ENCODE assay signal across 8 mouse cellular contexts in the genomic region with DNA sequence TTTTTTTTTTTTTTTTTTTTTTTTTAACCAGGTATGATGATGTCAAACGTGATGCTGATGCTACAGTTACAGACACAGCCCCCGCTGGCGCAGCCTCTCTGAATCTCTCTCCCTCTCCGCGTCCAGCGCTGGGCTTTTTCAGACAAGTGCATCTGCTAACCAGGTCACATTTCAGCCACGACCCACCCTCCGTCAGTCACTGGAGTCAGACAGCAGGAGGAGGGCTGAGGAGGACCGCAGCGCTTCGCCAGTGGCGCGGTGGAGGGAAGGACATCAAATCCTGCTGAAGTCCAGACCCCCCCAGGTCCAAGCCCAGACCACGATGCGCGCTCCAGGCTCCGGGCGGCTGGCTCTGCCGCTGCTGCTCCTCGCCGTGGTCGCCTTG. TPM values are rescaled to one million over a fixed set of nuclear protein-coding genes. Genes with fewer than 3 reads are reported as not detected.
DNase-seq lines count a peak whose midpoint lies in the region; ATAC-seq and TF ChIP-seq lines count a peak whose summit lies in the region.

A gene (plus strand): TSS at position 74 of the 385 bp plus-strand sequence.

- no peaks in the 10 kb centered on the region for H3K9me3 ChIP-seq in embryonic facial prominence, embryonic 11.5 days (replicated peaks; ENCODE audit: control insufficient read depth, low read length)
- H3K9me3 ChIP-seq in heart, embryonic 11.5 days (replicated peaks; ENCODE audit: control insufficient read depth, low read length): no peaks in the 10 kb centered on the region
- no peaks in the 10 kb centered on the region for H3K9me3 ChIP-seq in lung, embryonic 14.5 days (ENCODE audit: low read depth, low read length)

- WGBS in embryonic facial prominence, embryonic 11.5 days: under 1% methylated on average over 22 of the region's 22 CpGs
- 2% methylated on average over 22 of the region's 22 CpGs for WGBS in heart, embryonic 11.5 days (ENCODE audit: insufficient replicate concordance)
- WGBS in lung, embryonic 14.5 days: under 1% methylated on average over 22 of the region's 22 CpGs

- peak within 1 kb of the TSS; percentile 64 for H3K9ac ChIP-seq in embryonic facial prominence, embryonic 11.5 days (replicated peaks; ENCODE audit: low read length)
- peak within 1 kb of the TSS; percentile 54 for H3K9ac ChIP-seq in heart, embryonic 11.5 days (ENCODE audit: low read depth, low read length)
- peak within 1 kb of the TSS; percentile 54 for H3K9ac ChIP-seq in lung, embryonic 14.5 days

- peak; percentile 14; the same call in 1 of the 2 replicates for TF ChIP-seq CTCF in lung, embryonic 14.5 days (IDR thresholded peaks at IDR 0.05; ENCODE audit: low read depth)

- H3K4me1 ChIP-seq in embryonic facial prominence, embryonic 11.5 days (ENCODE audit: control insufficient read depth, insufficient read depth, low read length): peaks cover 10% of the 10 kb centered on the region
- peaks cover 12% of the 10 kb centered on the region for H3K4me1 ChIP-seq in heart, embryonic 11.5 days (ENCODE audit: control insufficient read depth, insufficient read depth, low read length)
- 0 out of 2 replicates have a peak, but pooled peaks cover 5% of the 10 kb centered on the region for H3K4me1 ChIP-seq in lung, embryonic 14.5 days (ENCODE audit: insufficient read depth)

- peak within 1 kb of the TSS; percentile 52 for H3K4me3 ChIP-seq in embryonic facial prominence, embryonic 11.5 days (ENCODE audit: low read depth, low read length)
- peak within 1 kb of the TSS; percentile 56 for H3K4me3 ChIP-seq in heart, embryonic 11.5 days (ENCODE audit: low read depth, low read length)
- peak within 1 kb of the TSS; percentile 53 for H3K4me3 ChIP-seq in lung, embryonic 14.5 days (ENCODE audit: low read depth, low read length)

- peak; percentile 30; the same call in 1 of the 2 replicates for ATAC-seq in embryonic facial prominence, embryonic 11.5 days (replicated peaks; ENCODE audit: insufficient number of reproducible peaks, low FRiP score, low TSS enrichment, low read depth)
- no peak for ATAC-seq in heart, embryonic 11.5 days (replicated peaks; ENCODE audit: insufficient number of reproducible peaks, low FRiP score, low TSS enrichment)
- peak; percentile 29 for ATAC-seq in lung, embryonic 14.5 days (ENCODE audit: insufficient read depth)

- H3K4me2 ChIP-seq in embryonic facial prominence, embryonic 11.5 days (ENCODE audit: low read depth, low read length): peak within 1 kb of the TSS; percentile 98
- peak within 1 kb of the TSS; percentile 97 for H3K4me2 ChIP-seq in heart, embryonic 11.5 days
- H3K4me2 ChIP-seq in lung, embryonic 14.5 days: peak within 1 kb of the TSS; percentile 98

- peaks cover 35% of the 10 kb centered on the region for H3K27me3 ChIP-seq in embryonic facial prominence, embryonic 11.5 days (ENCODE audit: control insufficient read depth, insufficient read depth, low read length)
- H3K27me3 ChIP-seq in heart, embryonic 11.5 days (ENCODE audit: control insufficient read depth, insufficient read depth, low read length): peaks cover 75% of the 10 kb centered on the region
- peaks cover 49% of the 10 kb centered on the region for H3K27me3 ChIP-seq in lung, embryonic 14.5 days (ENCODE audit: insufficient read depth, low read length)

- 0 out of 2 replicates have a peak within 1 kb of the TSS, but pooled peaks have one; percentile 20 for H3K27ac ChIP-seq in embryonic facial prominence, embryonic 11.5 days (replicated peaks; ENCODE audit: low read depth, low read length)
- H3K27ac ChIP-seq in heart, embryonic 11.5 days (ENCODE audit: low read depth, low read length): no peak within 1 kb of the TSS
- H3K27ac ChIP-seq in lung, embryonic 14.5 days (ENCODE audit: low read depth): no peak within 1 kb of the TSS; the same call in 1 of the 2 replicates

- peak; percentile 63 for DNase-seq in CD4-positive helper T cell, adult 2 months (ENCODE audit: low read depth, low spot score)
- peak; percentile 60 to 77 for DNase-seq in adrenal gland, adult (ENCODE audit: inconsistent age in 2 of 2, low spot score in 1 of 2)
- peak; percentile 53 for DNase-seq in embryonic facial prominence, embryonic 11.5 days (ENCODE audit: low spot score)
- DNase-seq in layer of hippocampus, adult 8-10 months (ENCODE audit: low spot score in 2 of 2): peak; percentile 66
- peak; percentile 43 for DNase-seq in lung, embryonic 14.5 days
- DNase-seq in right cerebral cortex, postnatal 10 days (ENCODE audit: low spot score in 2 of 2): peak; percentile 87 to 91
- DNase-seq in natural killer cell, adult 2 months (ENCODE audit: low spot score in 2 of 2): no peak

- H3K36me3 ChIP-seq in embryonic facial prominence, embryonic 11.5 days (replicated peaks; ENCODE audit: control insufficient read depth, insufficient read depth, low read depth, low read length): no peaks in the 10 kb centered on the region
- no peaks in the 10 kb centered on the region for H3K36me3 ChIP-seq in heart, embryonic 11.5 days (ENCODE audit: control insufficient read depth, insufficient read depth, low read length)
- H3K36me3 ChIP-seq in lung, embryonic 14.5 days (ENCODE audit: insufficient read depth): no peaks in the 10 kb centered on the region

RNA-seq across cellular contexts. Expression of the gene that starts here (rescaled TPM):
- polyA plus RNA-seq in embryonic facial prominence, embryonic 11.5 days (2014; fragmentation: Nextera tagmentation; extraction: Ambion mirVana): 4.8 and 7.4 TPM in 2 replicates
- polyA plus RNA-seq in heart, embryonic 11.5 days (2014; fragmentation: Nextera tagmentation; extraction: Ambion mirVana): 1.2 and 1.3 TPM in 2 replicates
- 100 to 1,000 TPM; 467 to 536 (median 508) TPM for total RNA-seq in layer of hippocampus, adult 8-10 months (2022)
- polyA plus RNA-seq in lung, embryonic 14.5 days (2014; fragmentation: Nextera tagmentation; extraction: Ambion mirVana): 1.2 and 1.3 TPM in 2 replicates

Comparison
In these comparisons a context has a peak if more than half of its experiments do, and no peak if none do; other contexts are left out.
1. DNase-seq: peak in CD4-positive helper T cell, adult 2 months (single experiment), adrenal gland, adult (2 of 2), embryonic facial prominence, embryonic 11.5 days (single experiment), layer of hippocampus, adult 8-10 months (2 of 2), lung, embryonic 14.5 days (single experiment) and right cerebral cortex, postnatal 10 days (2 of 2); none in natural killer cell, adult 2 months (0 of 2).
2. Peak in every context shown above with its lines, with median percentiles within 50 percentile points of each other: H3K4me2 ChIP-seq, H3K4me3 ChIP-seq and H3K9ac ChIP-seq.